Mouse (Mus musculus) lung, adult 2 months (tissue): ENCODE measurements around the gene Wdr53.

Experiments
- CTCF ChIP-seq: fragments of 200-500 bp; IDR thresholded peaks from 2 replicates; pipeline ENCODE4 v1.5.1; 2011; ENCODE audit warnings: mild to moderate bottlenecking, low read length, control low read depth; ENCODE audit not compliant: insufficient read depth
- POLR2A ChIP-seq: fragments of 200-500 bp; IDR thresholded peaks from 2 replicates; pipeline ENCODE4 v1.6.1; 2011; ENCODE audit warnings: low read depth, mild to moderate bottlenecking, control low read depth, low read length, borderline replicate concordance; ENCODE audit errors: extremely low read depth

GRCm38 (mm10) chr16:32214804-32215576 is 32.0 kb upstream of the Wdr53 start:
- TF ChIP-seq CTCF: no peak
- no peak for TF ChIP-seq POLR2A
